Mouse (Mus musculus): ENCODE data around the gene Lrrc8d.

DNA sequence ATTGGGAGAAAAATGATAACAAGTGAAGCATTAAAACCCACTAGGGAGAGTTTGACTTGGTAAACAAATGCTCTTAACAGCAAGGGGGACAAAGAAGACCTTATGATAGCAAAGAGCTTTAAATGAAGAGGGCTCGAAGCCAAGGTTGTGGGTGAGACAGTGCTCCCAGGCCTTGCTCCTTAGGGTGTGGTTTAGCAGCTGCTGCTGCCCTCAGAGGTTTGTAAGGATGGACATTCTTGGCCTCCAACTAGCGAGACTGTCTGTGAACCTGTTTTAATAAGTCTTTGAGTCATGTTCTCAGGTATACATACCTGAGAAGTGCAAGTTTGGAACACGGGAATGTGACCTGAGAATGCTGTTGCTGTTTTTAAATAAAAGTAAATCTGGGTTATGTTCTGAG, 174.0 kb downstream of the Lrrc8d start:
- TF ChIP-seq CTCF (IDR thresholded peaks at IDR 0.05; ENCODE audit: insufficient read depth, low read length): no peak
- TF ChIP-seq POLR2A (IDR thresholded peaks at IDR 0.05; ENCODE audit: borderline replicate concordance, extremely low read depth, low read depth, low read length): no peak
